Mouse (Mus musculus) stomach, embryonic 14.5 days (tissue): ENCODE data around the gene Gm45062. TPM values are rescaled to one million over a fixed set of nuclear protein-coding genes. Genes with fewer than 3 reads are reported as not detected.

Source experiments
- ATAC-seq: fragments of 200-750 bp; cut with Nextera tagmentation; 2 replicates; pipeline ENCODE4 v1.8.0; 2017; ENCODE audit warnings: low read depth, moderate TSS enrichment; ENCODE audit not compliant: insufficient number of reproducible peaks, insufficient read depth, low FRiP score
- H3K27ac ChIP-seq: fragments of 300-500 bp; sonication (generic); 2 replicates; pipeline ENCODE4 v1.5.1; 2014; ENCODE audit warnings: mild to moderate bottlenecking, low read length, moderate library complexity, mixed read lengths
- H3K27me3 ChIP-seq: fragments of 300-500 bp; sonication (generic); 2 replicates; pipeline ENCODE4 v1.6.1; 2014; ENCODE audit warnings: low read length, control low read depth, mixed read lengths; ENCODE audit not compliant: control insufficient read depth, insufficient read depth
- H3K36me3 ChIP-seq: fragments of 300-500 bp; sonication (generic); 2 replicates; pipeline ENCODE4 v1.6.1; 2014; ENCODE audit warnings: mild to moderate bottlenecking, control low read depth, low read length, moderate library complexity, mixed read lengths; ENCODE audit not compliant: control insufficient read depth, insufficient read depth
- H3K4me1 ChIP-seq: fragments of 300-500 bp; sonication (generic); 2 replicates; pipeline ENCODE4 v1.6.1; 2014; ENCODE audit warnings: low read length, control low read depth, mixed read lengths; ENCODE audit not compliant: control insufficient read depth, insufficient read depth
- H3K4me2 ChIP-seq: fragments of 300-500 bp; sonication (generic); replicated peaks from 2 replicates; pipeline ENCODE4 v1.6.1; 2014; ENCODE audit warnings: low read depth, low read length, control low read depth
- H3K4me3 ChIP-seq: fragments of 300-500 bp; sonication (generic); 2 replicates; pipeline ENCODE4 v1.5.1; 2014; ENCODE audit warnings: low read depth, low read length, control low read depth
- H3K9ac ChIP-seq: fragments of 300-500 bp; sonication (generic); replicated peaks from 2 replicates; pipeline ENCODE4 v1.6.1; 2014; ENCODE audit warnings: low read depth, mild to moderate bottlenecking, control low read depth, low read length, moderate library complexity, mixed read lengths
- H3K9me3 ChIP-seq: fragments of 300-500 bp; sonication (generic); 2 replicates; pipeline ENCODE4 v1.6.1; 2016; ENCODE audit warnings: low read depth, low read length, control low read depth; ENCODE audit not compliant: control insufficient read depth
- WGBS: fragments of 180-500 bp; shearing (Covaris S2); extraction: QIAGEN DNeasy Blood & Tissue Kit; methylation state at CpG from one replicate; pipeline ENCODE4 v1.1.7; 2014; 5-methylcytosine and 5-hydroxymethylcytosine counted together
- polyA plus RNA-seq: library from polyadenylated mRNA; unstranded; fragments of >200 nt; fragmentation: Nextera tagmentation; extraction: Ambion mirVana; gene quantifications from 2 replicates; pipeline ENCODE4 v1.2.1, GENCODE M21; 2014

Gene Gm45062
- polyA plus RNA-seq, 1 experiment from 2014 or later, result 11.6 TPM

DNA sequence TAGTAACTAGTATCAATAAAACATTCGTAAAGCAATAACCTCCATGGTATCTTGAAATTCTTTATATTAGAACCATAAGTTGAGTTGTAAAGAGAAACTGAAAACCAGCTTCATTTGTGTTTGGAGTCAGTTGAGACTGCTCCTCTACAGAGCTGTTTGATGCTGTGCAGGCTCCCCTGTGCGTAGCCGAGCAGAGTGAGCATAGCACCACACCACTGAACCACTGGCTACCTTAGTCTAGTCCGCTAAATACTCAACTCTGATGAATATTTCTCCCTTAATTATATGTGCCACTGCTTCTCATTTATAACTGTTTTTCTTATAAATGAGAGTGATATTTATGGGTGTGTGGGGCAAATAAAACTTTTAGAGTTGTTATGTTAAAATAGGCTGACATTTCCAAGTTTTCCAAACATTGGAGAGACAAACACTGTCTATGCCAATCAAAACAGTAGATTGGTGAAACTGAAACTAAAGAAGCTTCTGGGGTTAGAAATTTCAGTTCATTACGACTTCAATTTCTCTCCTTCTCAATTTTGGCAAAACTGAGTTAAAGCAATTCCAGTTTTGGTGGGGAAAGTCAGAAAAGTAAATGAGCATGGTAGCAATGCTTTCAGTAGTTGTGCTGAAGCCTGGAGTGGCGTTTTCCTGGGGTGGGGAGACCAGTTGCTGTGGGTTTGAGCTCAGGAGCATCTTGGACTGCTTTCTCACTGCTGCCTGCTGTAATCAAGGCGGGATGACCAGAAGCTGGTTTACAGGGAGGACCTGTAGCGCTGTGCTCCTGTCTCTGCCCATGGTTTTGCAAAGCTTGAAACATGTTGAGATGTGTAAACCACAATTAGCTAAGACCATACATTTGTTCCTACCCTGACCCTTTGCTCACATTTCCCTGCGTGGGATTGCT is 77.5 kb downstream of the Gm45062 start:
- Histone ChIP-seq H3K4me2 (no peak overlapping the region), H3K9me3 (no peaks in the 10 kb centered on the region), H3K4me3 (no peak overlapping the region), H3K4me1 (no peaks in the 10 kb centered on the region), H3K36me3 (no peaks in the 10 kb centered on the region), H3K9ac (no peak overlapping the region), H3K27me3 (no peaks in the 10 kb centered on the region), H3K27ac (no peak overlapping the region)
- whole genome bisulfite sequencing, result 83% methylated on average over 9 of the region's 9 CpGs
- ATAC-seq, result no peak

DNA sequence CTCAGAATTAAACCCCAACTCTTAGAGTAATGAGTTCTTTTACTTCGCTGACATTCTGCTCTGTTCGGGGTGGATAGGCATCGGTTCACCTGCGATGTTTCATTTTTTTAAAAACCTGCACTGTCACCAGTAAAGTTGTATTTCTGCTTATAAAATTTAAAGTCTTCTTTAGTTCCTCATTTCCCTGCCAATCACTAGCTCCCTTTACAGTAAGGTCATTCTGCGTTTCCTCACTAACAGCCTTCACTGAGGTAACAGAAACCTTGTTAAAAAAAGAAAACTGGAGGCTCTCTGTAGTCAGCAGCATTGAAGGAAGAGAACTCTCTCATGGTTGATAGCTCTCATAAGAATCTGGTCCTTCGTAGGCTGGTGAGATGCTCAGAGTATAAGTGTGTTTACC is 80.2 kb downstream of the Gm45062 start:
- H3K27me3 ChIP-seq, result no peaks in the 10 kb centered on the region
- no peak overlapping the region for H3K4me2 ChIP-seq
- no peak overlapping the region for H3K9ac ChIP-seq
- no peaks in the 10 kb centered on the region for H3K9me3 ChIP-seq
- ATAC-seq, result no peak
- no peak overlapping the region for H3K4me3 ChIP-seq
- no peaks in the 10 kb centered on the region for H3K4me1 ChIP-seq
- no peaks in the 10 kb centered on the region for H3K36me3 ChIP-seq
- 82% methylated on average over 6 of the region's 6 CpGs for WGBS
- H3K27ac ChIP-seq, result no peak overlapping the region

DNA sequence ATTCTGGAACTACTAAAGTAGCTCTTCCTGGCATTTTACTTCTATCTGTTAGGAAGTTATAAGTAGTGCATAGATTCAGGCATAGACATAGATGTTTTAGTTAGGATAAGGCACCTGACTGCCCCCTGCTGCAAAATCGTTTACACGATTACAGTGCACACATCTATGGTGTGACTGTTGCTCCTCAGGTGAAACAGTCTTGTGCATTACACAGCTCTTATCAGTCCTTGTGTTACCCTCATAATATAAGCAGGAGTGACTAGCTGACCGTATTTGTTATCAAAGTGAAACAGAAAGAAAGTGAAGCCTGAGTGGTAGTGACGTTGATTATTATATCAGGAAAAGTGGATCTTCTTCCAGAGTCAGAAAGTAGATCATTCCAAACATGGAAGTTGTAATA is 84.0 kb downstream of the Gm45062 start:
- Histone ChIP-seq H3K9me3 (no peaks in the 10 kb centered on the region), H3K4me3 (no peak overlapping the region), H3K36me3 (no peaks in the 10 kb centered on the region), H3K27ac (no peak overlapping the region), H3K9ac (no peak overlapping the region), H3K4me2 (no peak overlapping the region), H3K27me3 (no peaks in the 10 kb centered on the region), H3K4me1 (no peaks in the 10 kb centered on the region)
- WGBS, result 77% methylated on average over 4 of the region's 4 CpGs
- ATAC-seq, result no peak

DNA sequence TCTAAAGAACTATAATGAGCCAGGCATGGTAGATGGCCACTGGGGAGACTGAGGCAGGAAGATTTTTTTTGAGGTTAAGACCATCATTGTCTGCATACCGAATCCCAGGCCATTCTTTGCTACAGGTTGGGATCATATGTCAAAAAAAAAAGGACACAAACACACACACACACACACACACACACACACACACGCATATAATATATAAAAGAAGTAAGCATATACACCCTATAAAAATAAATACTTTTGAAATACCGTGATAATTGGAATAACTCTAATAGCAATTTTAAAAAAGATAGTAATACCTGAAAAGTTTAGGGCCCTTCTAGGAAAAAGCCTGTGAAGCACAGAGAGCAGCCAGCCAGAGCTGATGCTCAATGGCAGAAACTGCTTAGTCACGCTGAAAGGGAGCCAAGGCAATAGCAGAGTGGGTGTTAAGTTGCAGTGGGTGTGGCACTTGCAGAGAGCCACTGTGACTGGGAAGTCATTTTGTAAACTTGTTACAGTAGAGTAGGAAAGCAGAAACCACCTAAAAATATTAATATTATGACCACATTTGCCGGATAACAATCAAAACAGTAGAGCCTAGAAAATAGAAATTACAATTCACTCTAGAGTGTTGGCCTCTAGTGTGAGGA is 86.1 kb downstream of the Gm45062 start:
- no peak overlapping the region for H3K4me3 ChIP-seq
- H3K4me2 ChIP-seq, result no peak overlapping the region
- no peak overlapping the region for H3K27ac ChIP-seq
- no peaks in the 10 kb centered on the region for H3K27me3 ChIP-seq
- peak; percentile 58; the same call in 1 of the 2 replicates for ATAC-seq
- H3K9me3 ChIP-seq, result no peaks in the 10 kb centered on the region
- H3K36me3 ChIP-seq, result no peaks in the 10 kb centered on the region
- no peaks in the 10 kb centered on the region for H3K4me1 ChIP-seq
- H3K9ac ChIP-seq, result no peak overlapping the region
- WGBS, result 70% methylated on average over 5 of the region's 5 CpGs

DNA sequence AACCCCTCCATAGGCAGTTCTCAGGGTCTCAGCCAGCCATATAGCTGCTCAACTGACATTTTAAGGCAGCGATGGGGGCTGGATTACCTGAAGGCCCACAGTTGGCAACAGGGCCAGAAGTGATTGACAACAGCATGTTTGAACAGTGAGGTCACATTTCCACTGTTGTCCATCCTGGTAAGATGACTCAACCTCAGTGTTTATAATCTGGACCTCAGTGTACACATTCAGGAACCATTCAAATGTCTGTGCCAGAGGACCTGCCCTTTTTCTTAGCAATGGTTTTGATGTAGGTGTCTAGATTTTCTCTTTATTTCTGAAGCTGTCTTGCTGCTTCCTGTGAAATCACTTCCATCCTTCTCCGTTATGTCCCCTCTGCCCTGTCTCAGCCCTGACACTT is 87.9 kb downstream of the Gm45062 start:
- Histone ChIP-seq H3K4me3 (no peak overlapping the region), H3K27me3 (no peaks in the 10 kb centered on the region), H3K9ac (no peak overlapping the region), H3K4me2 (no peak overlapping the region), H3K36me3 (no peaks in the 10 kb centered on the region), H3K4me1 (no peaks in the 10 kb centered on the region), H3K9me3 (no peaks in the 10 kb centered on the region), H3K27ac (no peak overlapping the region)
- WGBS, result 77% methylated on average over 2 of the region's 2 CpGs
- ATAC-seq, result peak; percentile 65; the same call in 1 of the 2 replicates

DNA sequence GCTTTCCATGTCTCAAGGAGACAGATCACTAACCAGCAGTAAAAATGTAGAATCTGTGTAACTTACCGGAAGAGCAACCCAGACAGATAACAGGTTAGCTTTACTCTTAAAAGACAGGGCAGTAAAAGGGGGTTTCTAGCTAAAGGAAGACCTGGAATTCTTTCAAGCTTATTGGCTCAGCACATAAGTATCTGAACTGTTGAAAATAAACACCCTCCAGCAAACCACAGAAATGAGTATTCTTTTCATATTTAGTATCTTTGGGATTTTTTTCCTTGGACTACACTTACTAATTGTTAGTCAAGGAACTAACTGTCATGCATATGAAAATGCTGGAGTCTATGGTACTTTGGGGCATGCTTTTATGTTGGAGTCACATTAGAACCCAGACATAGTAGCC is 89.1 kb downstream of the Gm45062 start:
- Histone ChIP-seq H3K9me3 (no peaks in the 10 kb centered on the region), H3K9ac (no peak overlapping the region), H3K4me1 (no peaks in the 10 kb centered on the region; the same call in 1 of the 2 replicates), H3K4me3 (no peak overlapping the region), H3K4me2 (no peak overlapping the region), H3K36me3 (no peaks in the 10 kb centered on the region), H3K27ac (no peak overlapping the region), H3K27me3 (no peaks in the 10 kb centered on the region)
- WGBS, result 91% methylated on average over 1 of the region's 1 CpGs
- ATAC-seq, result no peak

DNA sequence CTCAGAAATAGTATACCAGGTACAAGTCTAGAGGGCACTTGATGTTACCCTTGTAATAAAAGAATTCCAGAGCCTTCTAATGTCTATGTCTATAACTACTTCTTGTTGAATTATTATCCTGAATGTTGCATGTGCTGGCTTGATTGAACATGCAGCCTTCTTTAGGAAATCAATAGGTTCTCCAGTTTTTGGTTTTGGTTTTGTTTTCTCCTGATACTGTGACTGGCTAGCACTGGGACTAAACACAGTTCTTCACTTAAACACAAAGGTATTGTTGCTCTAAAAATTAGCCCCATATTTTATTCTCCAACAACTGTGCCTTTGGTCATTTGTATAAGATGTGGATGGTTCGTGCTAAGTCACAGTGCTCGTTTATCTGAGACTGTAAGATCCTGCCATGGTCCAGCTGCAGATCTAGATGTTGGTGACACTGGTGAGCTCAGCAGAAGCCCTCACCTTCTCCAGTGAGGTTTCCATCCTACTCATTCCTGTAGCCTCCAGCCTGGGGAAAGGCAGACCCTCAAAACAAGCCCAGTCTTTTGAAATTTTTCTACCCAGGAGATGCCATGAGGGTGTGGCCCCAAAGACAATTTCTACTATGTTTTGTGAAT is 89.9 kb downstream of the Gm45062 start:
- no peaks in the 10 kb centered on the region for H3K27me3 ChIP-seq
- 70% methylated on average over 2 of the region's 2 CpGs for WGBS
- no peak overlapping the region for H3K9ac ChIP-seq
- no peaks in the 10 kb centered on the region for H3K9me3 ChIP-seq
- no peak overlapping the region for H3K4me2 ChIP-seq
- H3K27ac ChIP-seq, result no peak overlapping the region
- ATAC-seq, result no peak
- H3K36me3 ChIP-seq, result no peaks in the 10 kb centered on the region
- H3K4me1 ChIP-seq, result no peaks in the 10 kb centered on the region; the same call in 1 of the 2 replicates
- no peak overlapping the region for H3K4me3 ChIP-seq

DNA sequence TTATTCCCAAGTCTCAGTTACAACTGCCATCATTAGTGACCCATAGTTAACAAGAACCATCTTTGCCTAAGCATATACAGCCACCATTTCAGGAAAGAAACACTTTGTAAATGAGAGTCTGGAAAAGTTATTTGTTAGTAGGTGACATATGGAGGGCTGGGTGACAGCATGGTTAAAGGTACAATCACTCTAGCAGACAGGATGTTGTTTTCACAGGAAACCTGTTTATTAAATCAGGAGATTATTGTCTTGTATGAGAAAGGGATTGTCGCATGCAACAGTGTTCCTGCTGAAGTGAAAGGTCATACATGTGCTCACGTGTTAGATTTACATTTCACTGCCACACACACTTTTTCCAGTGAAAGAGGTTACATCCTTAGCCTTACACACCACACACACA is 92.3 kb downstream of the Gm45062 start:
- Histone ChIP-seq H3K4me3 (no peak overlapping the region), H3K36me3 (no peaks in the 10 kb centered on the region), H3K9ac (no peak overlapping the region), H3K4me1 (no peaks in the 10 kb centered on the region; the same call in 1 of the 2 replicates), H3K4me2 (no peak overlapping the region), H3K27me3 (no peaks in the 10 kb centered on the region), H3K27ac (no peak overlapping the region), H3K9me3 (no peaks in the 10 kb centered on the region)
- 86% methylated on average over 2 of the region's 2 CpGs for WGBS
- ATAC-seq, result no peak
